Mouse (Mus musculus) limb, embryonic 10.5 days (tissue): Measurements from ENCODE around the gene Osbpl7. TPM values are rescaled to one million over a fixed set of nuclear protein-coding genes. Genes with fewer than 3 reads are reported as not detected.

ENCODE experiments used
- DNase-seq: peaks from one replicate; pipeline ENCODE4 v3.0.0-alpha.2; 2017; ENCODE audit warnings: low spot score
- H3K27ac ChIP-seq: fragments of 300-500 bp; sonication (generic); 2 replicates; pipeline ENCODE4 v1.5.1; 2016; ENCODE audit warnings: mild to moderate bottlenecking
- H3K27me3 ChIP-seq: fragments of 300-500 bp; sonication (generic); 2 replicates; pipeline ENCODE4 v1.6.1; 2016; ENCODE audit warnings: low read depth, mild to moderate bottlenecking; ENCODE audit not compliant: poor library complexity, severe bottlenecking
- H3K36me3 ChIP-seq: fragments of 300-500 bp; sonication (generic); 2 replicates; pipeline ENCODE4 v1.6.1; 2016; ENCODE audit warnings: mild to moderate bottlenecking, moderate library complexity
- H3K4me1 ChIP-seq: fragments of 300-500 bp; sonication (generic); 2 replicates; pipeline ENCODE4 v1.6.1; 2016
- H3K4me3 ChIP-seq: fragments of 300-500 bp; sonication (generic); 2 replicates; pipeline ENCODE4 v1.5.1; 2016; ENCODE audit warnings: mild to moderate bottlenecking, moderate library complexity
- H3K9me3 ChIP-seq: fragments of 300-500 bp; sonication (generic); replicated peaks from 2 replicates; pipeline ENCODE4 v1.6.1; 2016; ENCODE audit warnings: mild to moderate bottlenecking
- WGBS: fragments of 180-500 bp; shearing (Covaris S2); methylation state at CpG from one replicate; pipeline ENCODE4 v1.1.7; 2016; 5-methylcytosine and 5-hydroxymethylcytosine counted together
- polyA plus RNA-seq: library from polyadenylated mRNA; unstranded; fragments of >200 nt; fragmentation: Nextera tagmentation; extraction: Ambion mirVana; gene quantifications from 2 replicates; pipeline ENCODE4 v1.2.1, GENCODE M21; 2016

The Osbpl7 gene
- 8.3 and 10.1 TPM in 2 replicates for polyA plus RNA-seq

DNA sequence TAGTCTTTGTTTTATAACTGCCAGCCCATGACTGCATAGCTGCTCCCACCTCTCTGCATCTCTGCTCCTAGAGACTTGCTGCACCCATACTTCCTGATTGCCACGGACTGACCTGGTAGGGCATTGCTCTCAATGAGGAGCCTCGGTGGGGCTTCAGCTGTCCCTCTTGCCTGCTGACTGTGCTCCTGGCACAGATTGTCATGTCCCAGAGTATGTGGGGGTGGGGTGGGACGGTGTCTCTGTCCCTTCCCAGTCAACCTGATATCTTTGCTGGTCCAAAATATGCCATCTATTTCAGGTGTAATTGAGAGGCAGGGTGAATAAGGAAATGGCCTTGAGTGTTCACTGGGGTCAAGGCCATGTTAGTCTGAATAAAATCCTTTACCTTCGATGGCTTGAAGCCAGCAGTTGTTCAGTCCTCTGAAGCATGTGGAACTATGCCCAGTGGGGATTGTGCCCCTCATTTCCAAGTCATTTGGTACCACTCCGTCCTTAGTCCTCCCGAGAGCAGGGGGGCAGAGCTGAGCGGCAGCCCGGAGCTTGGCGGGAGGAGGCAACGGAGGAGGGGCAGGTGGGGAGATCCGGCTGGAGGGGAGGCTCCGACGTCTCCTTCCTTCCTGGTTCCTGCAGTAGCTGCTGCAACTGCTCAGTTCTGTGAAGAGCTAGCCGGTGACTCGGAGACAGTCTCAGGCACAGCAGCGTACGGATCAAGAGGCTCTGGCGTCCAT, at the start of gene Osbpl7:
Osbpl7 (plus strand) TSS at position 413 of the 728 bp plus-strand sequence.
- 8% methylated on average over 18 of the region's 18 CpGs for WGBS
- DNase-seq: peak; percentile 77
- Histone ChIP-seq H3K27ac (peak within 1 kb of the TSS; percentile 80), H3K36me3 (peaks cover 57% of the 10 kb centered on the region), H3K4me1 (peaks cover 33% of the 10 kb centered on the region), H3K4me3 (peak within 1 kb of the TSS; percentile 77), H3K27me3 (no peaks in the 10 kb centered on the region), H3K9me3 (no peaks in the 10 kb centered on the region)

DNA sequence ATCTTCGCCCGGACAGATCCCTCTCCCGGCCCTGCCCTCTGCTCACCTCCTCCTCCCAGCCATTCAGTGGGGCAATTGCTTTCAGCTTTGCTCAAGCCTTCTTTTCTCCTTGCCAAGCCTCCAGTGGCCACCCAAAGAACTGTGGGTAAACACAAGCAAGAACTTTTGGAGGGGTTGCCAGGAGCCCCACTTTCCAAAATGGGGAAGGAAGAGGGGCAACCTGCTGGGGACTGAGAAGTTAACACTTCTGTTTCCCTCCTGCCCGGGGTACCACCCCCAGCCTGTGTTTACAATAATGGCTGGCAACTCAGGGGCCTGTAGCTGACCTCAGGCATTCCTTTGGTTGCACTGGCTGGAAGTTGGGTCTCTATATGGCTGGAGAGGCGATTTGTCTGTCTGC, 47.3 kb upstream of the Osbpl7 start:
- peak overlapping the region; percentile 26; the same call in 1 of the 2 replicates for H3K27ac ChIP-seq
- no peak overlapping the region for H3K4me3 ChIP-seq
- H3K9me3 ChIP-seq: no peaks in the 10 kb centered on the region
- 32% methylated on average over 5 of the region's 5 CpGs for WGBS
- no peaks in the 10 kb centered on the region for H3K36me3 ChIP-seq
- peaks cover 64% of the 10 kb centered on the region for H3K27me3 ChIP-seq
- peaks cover 40% of the 10 kb centered on the region for H3K4me1 ChIP-seq
- no peak for DNase-seq

- H3K4me1 ChIP-seq: peaks cover 54% of the 10 kb centered on the region
- no peak overlapping the region for H3K27ac ChIP-seq
- WGBS: 69% methylated on average over 9 of the region's 9 CpGs
- H3K36me3 ChIP-seq: no peaks in the 10 kb centered on the region
- no peak overlapping the region for H3K4me3 ChIP-seq
- no peak for DNase-seq
- peaks cover 69% of the 10 kb centered on the region for H3K27me3 ChIP-seq
- H3K9me3 ChIP-seq: no peaks in the 10 kb centered on the region
Measured at GRCm38 (mm10) chr11:97007093-97007794, 43.2 kb upstream of the Osbpl7 start.

GRCm38 (mm10) chr11:97009198-97009790, 41.1 kb upstream of the Osbpl7 start:
- Histone ChIP-seq H3K27me3 (peaks cover 68% of the 10 kb centered on the region), H3K9me3 (no peaks in the 10 kb centered on the region), H3K36me3 (no peaks in the 10 kb centered on the region), H3K4me1 (peaks cover 54% of the 10 kb centered on the region), H3K4me3 (no peak overlapping the region), H3K27ac (no peak overlapping the region)
- 46% methylated on average over 8 of the region's 8 CpGs for WGBS
- no peak for DNase-seq

DNA sequence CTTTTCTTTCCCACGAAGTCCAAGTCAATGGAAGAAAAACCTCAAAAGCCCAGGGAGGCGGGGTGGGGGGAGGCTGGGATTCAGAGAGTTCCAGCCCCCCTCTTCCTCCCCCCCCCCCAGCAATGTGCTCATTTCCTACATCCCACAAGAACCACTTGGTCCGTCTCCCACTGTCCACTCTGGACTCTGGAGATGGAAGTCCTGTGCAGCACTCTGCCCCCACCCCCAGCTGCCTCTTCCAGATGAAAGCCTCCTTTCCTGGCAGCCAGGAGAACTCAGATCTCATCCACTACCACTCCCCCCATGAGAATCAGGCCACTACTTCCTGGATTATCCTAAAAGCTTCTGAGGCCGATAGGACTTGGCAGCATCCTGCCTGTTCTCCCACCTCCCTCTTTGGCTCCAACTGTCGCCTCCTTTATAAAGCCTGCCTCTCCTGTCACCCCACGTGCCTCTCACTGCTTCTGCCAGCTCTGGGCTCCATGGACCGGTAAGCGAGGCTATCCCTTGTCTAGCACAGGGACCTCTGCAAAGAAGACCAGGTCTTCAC, 37.2 kb upstream of the Osbpl7 start, which contains the start of gene Sp6:
Sp6 (plus strand) TSS at position 274 of the 550 bp plus-strand sequence.
- H3K9me3 ChIP-seq: no peaks in the 10 kb centered on the region
- peaks cover 41% of the 10 kb centered on the region for H3K4me1 ChIP-seq
- no peak within 1 kb of the TSS for H3K4me3 ChIP-seq
- DNase-seq: no peak
- H3K27ac ChIP-seq: no peak within 1 kb of the TSS
- peaks cover 98% of the 10 kb centered on the region for H3K27me3 ChIP-seq
- WGBS: 25% methylated on average over 8 of the region's 8 CpGs
- no peaks in the 10 kb centered on the region for H3K36me3 ChIP-seq

- Histone ChIP-seq H3K27ac (peak overlapping the region; percentile 56), H3K4me3 (peak overlapping the region; percentile 56)
Measured at GRCm38 (mm10) chr11:97017696-97018582, 32.5 kb upstream of the Osbpl7 start.

GRCm38 (mm10) chr11:97018583-97019344, 31.7 kb upstream of the Osbpl7 start:
- Histone ChIP-seq H3K27me3 (peaks cover 100% of the 10 kb centered on the region), H3K27ac (peak overlapping the region; percentile 56)
- peak; percentile 74 for DNase-seq

More at GRCm38 (mm10) chr11:97017696-97018582, 32.5 kb upstream of the Osbpl7 start:
- Histone ChIP-seq H3K27me3 (peaks cover 100% of the 10 kb centered on the region), H3K36me3 (no peaks in the 10 kb centered on the region), H3K9me3 (no peaks in the 10 kb centered on the region), H3K4me1 (peaks cover 49% of the 10 kb centered on the region)
- peak; percentile 62 for DNase-seq
- 1% methylated on average over 36 of the region's 36 CpGs for WGBS

DNA sequence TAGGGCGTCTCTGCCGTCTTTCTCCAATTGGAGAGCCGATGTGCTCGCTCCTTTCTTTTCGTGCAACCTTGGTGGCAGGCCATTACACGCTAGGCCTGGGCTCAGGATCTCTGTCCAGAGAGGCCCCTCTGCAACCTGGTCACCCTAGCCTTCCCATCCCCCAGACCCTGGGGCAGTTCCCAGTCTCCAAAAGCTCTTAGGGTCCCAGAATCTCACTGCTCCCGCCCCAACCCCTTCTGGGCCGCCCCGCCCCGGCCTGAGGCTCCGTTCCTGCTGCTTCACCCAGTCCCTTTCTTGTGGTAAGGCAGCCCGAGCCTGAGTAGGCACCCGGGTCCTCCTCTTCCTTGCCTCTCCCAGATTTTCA, 31.1 kb upstream of the Osbpl7 start:
- Histone ChIP-seq H3K9me3 (no peaks in the 10 kb centered on the region), H3K27me3 (peaks cover 100% of the 10 kb centered on the region), H3K4me3 (peak overlapping the region; percentile 56), H3K36me3 (no peaks in the 10 kb centered on the region), H3K27ac (peak overlapping the region; percentile 56; the same call in 1 of the 2 replicates), H3K4me1 (peaks cover 43% of the 10 kb centered on the region)
- DNase-seq: peak; percentile 54
- WGBS: 3% methylated on average over 13 of the region's 13 CpGs

More at GRCm38 (mm10) chr11:97018583-97019344, 31.7 kb upstream of the Osbpl7 start:
- Histone ChIP-seq H3K36me3 (no peaks in the 10 kb centered on the region), H3K9me3 (no peaks in the 10 kb centered on the region), H3K4me1 (peaks cover 43% of the 10 kb centered on the region), H3K4me3 (peak overlapping the region; percentile 56)
- WGBS: under 1% methylated on average over 67 of the region's 68 CpGs

DNA sequence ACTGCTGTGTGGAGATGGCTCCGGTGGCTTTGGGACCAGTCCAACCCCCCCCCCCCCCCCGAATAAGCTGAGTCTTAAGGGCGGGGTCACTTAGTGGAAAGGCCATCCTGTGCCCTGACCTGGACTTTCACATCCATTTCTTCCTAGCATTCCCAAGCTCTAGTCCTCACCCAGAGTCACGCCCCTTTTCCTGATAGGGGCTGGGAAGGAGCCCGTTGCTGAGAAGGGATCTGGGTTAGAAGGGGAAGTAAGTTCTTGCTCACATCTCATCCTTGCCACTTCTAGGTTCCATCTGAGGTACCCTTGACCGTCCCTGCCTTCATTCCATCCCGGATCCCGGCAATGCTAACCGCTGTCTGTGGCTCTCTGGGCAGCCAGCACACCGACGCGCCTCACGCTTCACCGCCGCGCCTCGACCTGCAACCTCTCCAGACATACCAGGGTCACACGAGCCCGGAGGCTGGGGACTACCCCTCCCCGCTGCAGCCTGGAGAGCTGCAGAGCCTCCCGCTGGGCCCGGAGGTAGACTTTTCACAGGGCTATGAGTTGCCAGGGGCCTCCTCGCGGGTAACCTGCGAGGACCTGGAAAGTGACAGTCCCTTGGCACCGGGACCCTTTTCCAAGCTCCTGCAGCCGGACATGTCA, 29.2 kb upstream of the Osbpl7 start:
- no peaks in the 10 kb centered on the region for H3K9me3 ChIP-seq
- DNase-seq: peak; percentile 58
- no peak overlapping the region for H3K27ac ChIP-seq
- H3K4me1 ChIP-seq: peaks cover 58% of the 10 kb centered on the region
- no peaks in the 10 kb centered on the region for H3K36me3 ChIP-seq
- 2% methylated on average over 27 of the region's 27 CpGs for WGBS
- H3K4me3 ChIP-seq: peak overlapping the region; percentile 54
- H3K27me3 ChIP-seq: peaks cover 92% of the 10 kb centered on the region

- WGBS: 1% methylated on average over 50 of the region's 50 CpGs
- peak; percentile 80 for DNase-seq
- Histone ChIP-seq H3K27ac (peak overlapping the region; percentile 72), H3K4me3 (peak overlapping the region; percentile 54), H3K9me3 (no peaks in the 10 kb centered on the region), H3K36me3 (no peaks in the 10 kb centered on the region), H3K27me3 (peaks cover 84% of the 10 kb centered on the region), H3K4me1 (peaks cover 58% of the 10 kb centered on the region)
Measured at GRCm38 (mm10) chr11:97021873-97022484, 28.4 kb upstream of the Osbpl7 start.

GRCm38 (mm10) chr11:97024977-97025376, 25.5 kb upstream of the Osbpl7 start:
- DNase-seq: no peak
- peak overlapping the region; percentile 82 for H3K27ac ChIP-seq
- peak overlapping the region; percentile 43; the same call in 1 of the 2 replicates for H3K4me3 ChIP-seq
- peaks cover 54% of the 10 kb centered on the region for H3K27me3 ChIP-seq
- WGBS: 26% methylated on average over 10 of the region's 10 CpGs
- peaks cover 43% of the 10 kb centered on the region for H3K4me1 ChIP-seq
- H3K36me3 ChIP-seq: no peaks in the 10 kb centered on the region
- no peaks in the 10 kb centered on the region for H3K9me3 ChIP-seq
